Mouse (Mus musculus): ENCODE results near the gene Dnm3. TPM values are rescaled to one million over a fixed set of nuclear protein-coding genes. Genes with fewer than 3 reads are reported as not detected.

The Dnm3 gene
- polyA plus RNA-seq, 1 experiment, result 1.7 TPM

GRCm38 (mm10) chr1:162018601-162018977 lies 459.2 kb downstream of the Dnm3 start:
- Histone ChIP-seq H3K27ac (ENCODE audit: insufficient read depth, low read length) (no peak overlapping the region), H3K4me1 (ENCODE audit: control insufficient read depth, insufficient read depth, low read length) (no peaks in the 10 kb centered on the region), H3K9me3 (replicated peaks; ENCODE audit: control insufficient read depth, insufficient read depth, low read length, poor library complexity, severe bottlenecking) (no peaks in the 10 kb centered on the region), H3K9ac (ENCODE audit: low read depth, poor library complexity, severe bottlenecking) (no peak overlapping the region), H3K36me3 (ENCODE audit: control insufficient read depth, insufficient read depth, low read length, poor library complexity, severe bottlenecking) (no peaks in the 10 kb centered on the region), H3K4me3 (ENCODE audit: low read depth, low read length) (no peak overlapping the region), H3K27me3 (ENCODE audit: control insufficient read depth, insufficient read depth, low read length, poor library complexity, severe bottlenecking) (no peaks in the 10 kb centered on the region)
- TF ChIP-seq POLR2A (IDR thresholded peaks at IDR 0.05; ENCODE audit: insufficient read depth, low read length), result no peak
- no peak for TF ChIP-seq EP300 (IDR thresholded peaks at IDR 0.05; ENCODE audit: insufficient read depth, low read depth, low read length)
- no peak for TF ChIP-seq CTCF (IDR thresholded peaks at IDR 0.05; ENCODE audit: low read depth, low read length)

GRCm38 (mm10) chr1:162017975-162018600 lies 459.7 kb downstream of the Dnm3 start:
- TF ChIP-seq POLR2A (IDR thresholded peaks at IDR 0.05; ENCODE audit: insufficient read depth, low read length), result no peak
- TF ChIP-seq CTCF (IDR thresholded peaks at IDR 0.05; ENCODE audit: low read depth, low read length), result no peak
- no peak for TF ChIP-seq EP300 (IDR thresholded peaks at IDR 0.05; ENCODE audit: insufficient read depth, low read depth, low read length)
- Histone ChIP-seq H3K27ac (ENCODE audit: insufficient read depth, low read length) (no peak overlapping the region), H3K4me3 (ENCODE audit: low read depth, low read length) (no peak overlapping the region), H3K27me3 (ENCODE audit: control insufficient read depth, insufficient read depth, low read length, poor library complexity, severe bottlenecking) (no peaks in the 10 kb centered on the region), H3K36me3 (ENCODE audit: control insufficient read depth, insufficient read depth, low read length, poor library complexity, severe bottlenecking) (no peaks in the 10 kb centered on the region), H3K9ac (ENCODE audit: low read depth, poor library complexity, severe bottlenecking) (no peak overlapping the region), H3K4me1 (ENCODE audit: control insufficient read depth, insufficient read depth, low read length) (no peaks in the 10 kb centered on the region), H3K9me3 (replicated peaks; ENCODE audit: control insufficient read depth, insufficient read depth, low read length, poor library complexity, severe bottlenecking) (no peaks in the 10 kb centered on the region)

- Histone ChIP-seq H3K4me1 (ENCODE audit: control insufficient read depth, insufficient read depth, low read length) (no peaks in the 10 kb centered on the region), H3K9me3 (replicated peaks; ENCODE audit: control insufficient read depth, insufficient read depth, low read length, poor library complexity, severe bottlenecking) (no peaks in the 10 kb centered on the region), H3K9ac (ENCODE audit: low read depth, poor library complexity, severe bottlenecking) (no peak overlapping the region), H3K27ac (ENCODE audit: insufficient read depth, low read length) (no peak overlapping the region), H3K27me3 (ENCODE audit: control insufficient read depth, insufficient read depth, low read length, poor library complexity, severe bottlenecking) (no peaks in the 10 kb centered on the region), H3K4me3 (ENCODE audit: low read depth, low read length) (no peak overlapping the region), H3K36me3 (ENCODE audit: control insufficient read depth, insufficient read depth, low read length, poor library complexity, severe bottlenecking) (no peaks in the 10 kb centered on the region)
- TF ChIP-seq POLR2A (IDR thresholded peaks at IDR 0.05; ENCODE audit: insufficient read depth, low read length) (no peak), EP300 (IDR thresholded peaks at IDR 0.05; ENCODE audit: insufficient read depth, low read depth, low read length) (no peak)
These were observed 460.9 kb downstream of the Dnm3 start for GRCm38 (mm10) chr1:162016982-162017381.

GRCm38 (mm10) chr1:162015247-162015862 lies 462.5 kb downstream of the Dnm3 start:
- Histone ChIP-seq H3K27me3 (ENCODE audit: control insufficient read depth, insufficient read depth, low read length, poor library complexity, severe bottlenecking) (no peaks in the 10 kb centered on the region), H3K36me3 (ENCODE audit: control insufficient read depth, insufficient read depth, low read length, poor library complexity, severe bottlenecking) (no peaks in the 10 kb centered on the region), H3K4me1 (ENCODE audit: control insufficient read depth, insufficient read depth, low read length) (no peaks in the 10 kb centered on the region), H3K27ac (ENCODE audit: insufficient read depth, low read length) (no peak overlapping the region), H3K9me3 (replicated peaks; ENCODE audit: control insufficient read depth, insufficient read depth, low read length, poor library complexity, severe bottlenecking) (no peaks in the 10 kb centered on the region), H3K9ac (ENCODE audit: low read depth, poor library complexity, severe bottlenecking) (no peak overlapping the region), H3K4me3 (ENCODE audit: low read depth, low read length) (no peak overlapping the region)
- TF ChIP-seq POLR2A (IDR thresholded peaks at IDR 0.05; ENCODE audit: insufficient read depth, low read length) (no peak), CTCF (IDR thresholded peaks at IDR 0.05; ENCODE audit: low read depth, low read length) (no peak), EP300 (IDR thresholded peaks at IDR 0.05; ENCODE audit: insufficient read depth, low read depth, low read length) (no peak)

GRCm38 (mm10) chr1:162013561-162013960 lies 464.3 kb downstream of the Dnm3 start:
- Histone ChIP-seq H3K27me3 (ENCODE audit: control insufficient read depth, insufficient read depth, low read length, poor library complexity, severe bottlenecking) (no peaks in the 10 kb centered on the region), H3K27ac (ENCODE audit: insufficient read depth, low read length) (no peak overlapping the region), H3K4me1 (ENCODE audit: control insufficient read depth, insufficient read depth, low read length) (no peaks in the 10 kb centered on the region), H3K36me3 (ENCODE audit: control insufficient read depth, insufficient read depth, low read length, poor library complexity, severe bottlenecking) (no peaks in the 10 kb centered on the region), H3K9me3 (replicated peaks; ENCODE audit: control insufficient read depth, insufficient read depth, low read length, poor library complexity, severe bottlenecking) (no peaks in the 10 kb centered on the region), H3K9ac (ENCODE audit: low read depth, poor library complexity, severe bottlenecking) (no peak overlapping the region), H3K4me3 (ENCODE audit: low read depth, low read length) (no peak overlapping the region)
- TF ChIP-seq POLR2A (IDR thresholded peaks at IDR 0.05; ENCODE audit: insufficient read depth, low read length), result no peak

- Histone ChIP-seq H3K36me3 (ENCODE audit: control insufficient read depth, insufficient read depth, low read length, poor library complexity, severe bottlenecking) (no peaks in the 10 kb centered on the region), H3K27ac (ENCODE audit: insufficient read depth, low read length) (no peak overlapping the region), H3K27me3 (ENCODE audit: control insufficient read depth, insufficient read depth, low read length, poor library complexity, severe bottlenecking) (no peaks in the 10 kb centered on the region), H3K9ac (ENCODE audit: low read depth, poor library complexity, severe bottlenecking) (no peak overlapping the region), H3K4me1 (ENCODE audit: control insufficient read depth, insufficient read depth, low read length) (no peaks in the 10 kb centered on the region), H3K4me3 (ENCODE audit: low read depth, low read length) (no peak overlapping the region), H3K9me3 (replicated peaks; ENCODE audit: control insufficient read depth, insufficient read depth, low read length, poor library complexity, severe bottlenecking) (no peaks in the 10 kb centered on the region)
- no peak for TF ChIP-seq EP300 (IDR thresholded peaks at IDR 0.05; ENCODE audit: insufficient read depth, low read depth, low read length)
- TF ChIP-seq CTCF (IDR thresholded peaks at IDR 0.05; ENCODE audit: low read depth, low read length), result no peak
- TF ChIP-seq POLR2A (IDR thresholded peaks at IDR 0.05; ENCODE audit: insufficient read depth, low read length), result no peak
These were observed 466.1 kb downstream of the Dnm3 start for GRCm38 (mm10) chr1:162011523-162012245.
